Mouse (Mus musculus) urinary bladder, adult 2 months (tissue): ENCODE measurements around the gene St3gal3. TPM values are rescaled to one million over a fixed set of nuclear protein-coding genes. Genes with fewer than 3 reads are reported as not detected.

Source experiments
- DNase-seq: peaks from one replicate; pipeline ENCODE4 v3.0.0; 2022; ENCODE audit warnings: low spot score
- polyA plus RNA-seq: library from polyadenylated mRNA; depleted of rRNA; stranded (reverse); fragments of >200 nt; gene quantifications from 2 replicates; pipeline ENCODE4 v1.2.3, GENCODE M21; 2012

Gene St3gal3
- polyA plus RNA-seq, 1 experiment, result 22.8 TPM

DNA sequence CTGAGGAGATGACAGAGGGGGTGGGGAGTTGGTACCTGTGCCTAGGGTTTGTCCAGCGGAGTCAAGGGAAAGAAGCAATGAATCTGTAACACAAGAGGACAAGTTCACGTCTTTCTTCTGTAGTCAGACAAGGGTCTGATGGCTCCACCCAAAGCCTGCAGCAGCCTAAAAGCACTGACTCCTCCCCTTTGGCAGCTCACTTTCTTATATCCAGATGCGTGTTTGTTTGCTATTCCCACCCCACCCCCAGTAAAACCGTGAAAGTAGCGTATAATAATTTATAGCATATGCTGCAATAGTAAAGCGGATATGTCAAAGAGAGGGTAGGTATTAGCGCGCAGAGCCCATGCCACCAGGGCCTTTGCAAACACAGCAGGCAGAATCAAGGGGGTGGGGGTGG is 80.1 kb downstream of the St3gal3 start:
- DNase-seq, result no peak

DNA sequence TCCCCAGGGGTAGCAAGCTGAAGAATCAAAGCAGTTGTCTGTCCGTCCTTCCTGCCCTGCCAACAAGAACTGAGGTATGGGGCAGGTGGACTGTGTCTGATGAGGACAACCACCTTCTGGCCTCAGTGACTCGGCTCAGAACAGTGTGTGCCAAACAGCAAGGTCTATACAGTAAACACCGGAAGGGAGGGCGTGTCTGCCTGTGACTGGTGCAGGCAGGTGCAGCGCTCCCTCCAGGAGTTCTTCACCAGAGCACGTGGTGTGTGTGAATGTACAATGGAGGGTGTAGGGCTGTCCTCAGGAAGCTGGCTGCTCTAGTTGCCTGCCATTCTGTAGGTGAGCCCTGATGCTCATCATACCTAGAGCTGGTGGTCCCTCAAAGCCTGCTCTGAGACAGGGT is 80.8 kb downstream of the St3gal3 start:
- no peak for DNase-seq

DNA sequence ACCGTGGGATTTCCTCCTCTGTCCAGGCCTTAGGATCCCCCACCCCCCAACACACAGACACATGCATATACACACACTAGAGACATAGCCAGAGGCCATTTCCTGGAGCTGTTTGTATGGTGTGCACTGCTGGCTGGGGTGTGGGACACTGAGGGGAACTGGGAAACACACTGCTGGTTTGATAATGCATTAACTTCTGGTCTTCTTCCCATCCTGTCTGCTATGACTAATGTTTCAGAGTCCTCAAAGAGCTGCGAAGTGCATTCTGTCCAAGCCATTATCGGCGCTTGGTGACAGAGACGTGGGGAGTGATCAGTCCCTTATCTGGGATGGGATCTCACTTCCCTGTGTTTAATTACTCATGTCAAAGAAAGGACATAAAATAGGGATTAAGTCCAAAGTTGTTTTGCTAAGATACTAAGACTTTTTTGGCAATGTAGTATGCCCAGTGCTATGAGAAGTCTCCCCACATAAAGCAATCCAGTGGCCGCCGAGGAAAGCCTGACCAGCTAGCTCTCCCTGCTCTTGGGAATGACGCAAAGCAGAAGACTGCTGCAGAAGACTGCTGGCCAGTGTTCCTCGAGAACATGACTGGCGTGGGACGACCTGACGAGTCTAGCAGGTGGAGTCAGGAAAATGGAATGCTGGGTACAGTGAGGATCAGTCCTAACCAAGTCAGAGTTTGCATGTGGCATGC is 85.0 kb downstream of the St3gal3 start:
- no peak for DNase-seq

DNA sequence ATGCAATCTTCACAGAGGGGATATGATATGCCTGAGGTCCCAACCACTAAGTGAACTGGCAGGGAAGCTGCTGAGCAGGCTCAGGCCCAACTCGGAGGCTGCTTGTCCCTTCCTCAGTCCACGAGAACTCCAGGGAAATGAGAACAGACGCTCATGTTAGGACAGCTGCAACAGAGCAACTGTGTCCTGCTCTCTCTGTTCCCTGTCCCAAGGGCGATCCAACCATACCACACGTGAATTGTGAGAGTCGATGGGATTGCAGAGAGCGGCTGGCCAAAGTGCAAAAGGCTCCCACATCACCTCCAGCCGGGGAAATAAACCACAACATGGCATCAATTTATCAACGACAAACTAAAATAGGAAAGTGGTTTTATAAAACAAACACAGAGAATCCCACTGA is 90.2 kb downstream of the St3gal3 start:
- DNase-seq, result no peak

DNA sequence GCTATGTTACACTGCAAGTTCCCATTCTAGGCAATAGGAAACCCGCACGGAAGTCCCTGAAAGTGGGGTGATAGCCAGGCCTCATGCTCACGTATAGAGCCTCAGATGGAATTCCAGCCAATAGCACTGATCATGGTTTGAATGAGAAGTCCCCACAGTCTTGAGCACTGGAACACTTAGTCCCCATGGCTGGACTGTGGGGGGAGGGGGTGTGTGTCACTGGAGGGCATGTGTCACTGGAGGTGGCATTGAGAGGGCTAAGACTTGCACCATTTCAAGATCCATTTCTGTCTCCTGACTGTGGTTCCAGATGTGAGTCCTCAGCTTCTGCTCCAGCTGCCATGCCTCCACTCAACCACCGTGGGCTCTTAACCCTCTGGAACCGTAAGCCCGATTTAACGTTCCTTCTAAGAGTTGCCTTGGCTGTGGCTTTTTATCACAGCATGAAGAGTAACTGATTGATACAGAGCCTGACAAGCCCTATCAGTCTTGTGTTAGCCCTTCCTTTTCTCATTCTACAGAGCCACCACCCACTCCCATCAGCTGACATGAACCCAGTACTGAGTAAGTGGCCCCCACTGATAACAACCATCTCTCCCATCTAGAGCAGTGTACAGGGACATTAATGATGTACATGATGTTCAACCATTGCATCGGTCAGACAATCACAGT is 91.2 kb downstream of the St3gal3 start:
- DNase-seq, result no peak

DNA sequence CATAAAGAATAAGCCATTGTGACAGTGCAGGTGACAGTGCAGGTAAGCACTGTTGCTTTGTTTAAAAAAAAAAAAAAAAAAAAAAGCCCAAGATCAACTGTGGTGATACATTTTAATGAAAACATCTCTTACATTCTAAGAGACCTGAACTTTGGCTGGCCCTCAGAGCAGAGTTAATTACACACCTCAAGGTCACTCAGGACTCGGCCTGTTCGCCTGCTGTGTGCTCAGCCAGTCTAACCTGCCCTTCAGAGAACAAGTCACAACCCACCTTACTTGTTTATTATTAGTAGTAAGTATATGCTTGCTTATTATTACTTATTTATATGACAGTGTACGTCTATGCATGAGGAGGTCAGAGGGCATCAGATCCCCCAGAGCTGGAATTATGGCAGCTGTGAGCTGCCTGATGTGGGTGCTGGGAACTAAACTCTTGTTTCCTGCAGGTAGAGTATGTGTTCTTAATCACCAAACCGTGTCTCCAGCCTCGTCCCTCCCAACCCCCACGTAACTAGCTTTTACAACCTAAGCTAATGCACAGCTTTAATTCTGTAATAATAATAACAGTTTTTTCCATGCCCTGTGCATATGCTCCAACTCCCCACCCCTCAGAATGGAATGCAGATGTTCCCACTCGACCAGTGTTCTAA is 91.9 kb downstream of the St3gal3 start:
- no peak for DNase-seq

DNA sequence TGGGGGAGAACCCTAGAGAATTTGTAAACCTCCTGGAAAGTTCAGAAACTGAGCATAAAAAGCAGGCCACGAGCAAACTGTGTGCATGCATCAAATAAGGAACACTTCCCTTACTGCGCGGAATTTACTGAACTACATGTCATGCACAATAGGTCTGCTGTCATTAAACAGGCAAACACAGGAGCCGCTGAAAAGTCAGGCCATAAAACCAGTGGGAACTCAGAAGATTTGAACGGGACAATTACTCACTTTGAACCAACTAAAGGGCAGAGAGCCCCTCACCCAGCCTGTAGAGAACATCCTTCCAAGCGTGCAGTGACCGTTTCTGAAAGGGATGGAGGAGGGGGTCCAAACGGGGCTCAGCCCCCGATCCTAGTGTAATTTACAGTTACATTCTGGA is 93.6 kb downstream of the St3gal3 start:
- DNase-seq, result no peak

DNA sequence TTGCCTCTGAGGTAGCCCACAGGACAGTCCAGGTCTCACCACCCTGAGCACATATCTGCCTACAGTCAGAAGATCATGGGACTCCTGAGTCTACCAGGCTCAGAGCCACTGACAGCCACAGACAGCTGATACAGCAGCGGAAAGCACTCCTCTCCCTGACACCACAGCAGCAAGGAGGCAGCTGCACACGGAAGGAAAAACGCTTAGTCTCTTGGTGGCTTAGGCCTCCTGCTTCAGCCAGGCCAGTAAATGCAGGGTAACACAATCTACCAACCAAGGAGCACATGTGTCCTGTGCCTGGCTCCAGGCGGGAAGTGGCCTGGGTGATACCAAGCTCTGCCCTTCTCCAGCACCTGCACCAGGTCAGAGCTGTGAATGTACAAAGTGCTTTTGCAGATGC is 94.1 kb downstream of the St3gal3 start:
- no peak for DNase-seq

DNA sequence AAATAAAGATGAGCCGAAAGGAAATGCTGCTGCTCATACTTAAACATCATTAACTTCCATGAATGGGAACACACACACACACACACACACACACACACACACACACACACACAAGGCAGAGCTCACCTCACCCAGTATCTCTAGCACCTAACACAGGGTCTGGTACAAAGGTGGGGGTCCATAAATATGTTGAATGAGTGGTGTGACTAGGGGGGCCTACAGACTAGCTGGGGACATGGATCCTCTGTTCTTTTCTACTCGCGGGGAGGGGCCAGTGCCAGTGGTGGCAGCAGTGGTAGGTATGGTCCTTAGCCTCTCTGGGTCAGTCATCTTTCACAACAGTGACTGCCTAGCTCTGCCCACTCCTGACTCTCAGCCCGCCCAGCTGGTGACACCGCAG is 94.8 kb downstream of the St3gal3 start:
- no peak for DNase-seq

DNA sequence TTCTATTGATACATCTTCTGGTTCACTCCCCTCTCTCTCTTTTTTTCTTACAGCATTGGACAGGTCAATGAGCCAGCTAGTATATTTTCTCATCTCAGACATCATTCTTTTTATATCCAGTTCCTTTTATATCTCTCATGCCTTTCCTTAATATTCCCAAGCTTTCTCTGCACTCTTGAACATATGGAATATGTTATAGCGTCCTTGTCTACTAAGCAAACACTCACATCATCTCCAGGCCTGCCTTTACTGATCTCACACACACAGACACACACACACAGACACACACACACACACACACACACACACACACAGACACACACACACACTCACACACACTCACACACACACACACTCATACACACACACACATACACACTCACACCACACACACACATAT is 96.7 kb downstream of the St3gal3 start:
- no peak for DNase-seq

DNA sequence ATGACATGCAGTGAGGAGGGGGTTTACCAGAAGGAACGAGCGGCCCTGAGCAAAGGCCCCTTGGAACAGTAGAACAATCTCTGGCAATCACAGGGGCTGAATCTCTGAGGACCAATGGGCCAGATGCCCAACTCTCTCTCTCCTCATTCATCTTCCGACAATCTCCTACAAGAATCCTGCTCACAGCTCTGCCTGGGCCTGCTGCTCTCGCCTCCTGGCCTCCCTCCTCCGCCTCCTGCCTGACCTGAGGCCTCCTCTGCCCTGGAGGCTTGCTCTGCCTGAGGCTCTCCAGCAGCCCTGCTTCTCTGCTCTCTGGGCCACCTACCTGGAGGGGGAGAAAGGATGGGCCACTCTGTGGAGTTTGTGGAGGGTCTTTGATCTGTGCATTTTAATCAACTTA is 97.3 kb downstream of the St3gal3 start:
- DNase-seq, result no peak

DNA sequence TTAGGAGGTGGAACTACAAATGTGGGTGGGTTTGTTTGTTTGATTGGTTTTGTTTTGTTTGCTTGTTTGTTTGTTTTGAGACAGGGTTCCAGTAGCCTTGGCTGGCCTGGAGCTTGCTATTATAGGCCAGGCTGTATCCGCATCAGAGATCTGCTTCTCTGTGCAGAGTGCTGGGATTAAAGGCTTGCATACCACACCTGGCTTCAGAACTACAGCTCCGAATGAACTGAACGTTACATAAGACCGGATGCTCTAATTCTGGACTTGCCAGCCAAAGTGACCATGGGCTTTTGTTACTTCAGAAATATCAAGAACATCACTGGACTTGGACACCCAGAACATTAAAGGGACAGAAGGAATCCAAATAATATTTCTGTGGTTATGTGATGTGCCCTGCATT is 98.2 kb downstream of the St3gal3 start:
- DNase-seq, result no peak

DNA sequence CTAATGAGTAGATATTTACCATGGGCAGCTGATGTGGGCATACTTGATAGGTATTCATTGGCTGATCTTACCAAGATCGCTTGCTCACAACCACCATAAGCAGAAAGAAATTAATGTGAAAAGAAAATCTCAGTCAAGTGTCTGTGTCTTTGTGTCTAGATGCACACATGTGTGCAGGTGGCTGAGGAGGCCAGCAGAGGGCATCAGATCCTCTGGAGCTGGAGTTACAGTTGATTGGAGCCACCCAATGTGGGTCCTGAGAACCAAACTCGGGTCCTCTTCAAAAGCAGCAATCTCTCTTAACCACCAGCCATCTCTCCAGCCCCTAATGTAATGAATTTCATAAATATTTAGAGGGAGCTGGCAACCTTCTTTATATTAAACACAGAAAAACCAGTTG is 99.6 kb downstream of the St3gal3 start:
- DNase-seq, result no peak

DNA sequence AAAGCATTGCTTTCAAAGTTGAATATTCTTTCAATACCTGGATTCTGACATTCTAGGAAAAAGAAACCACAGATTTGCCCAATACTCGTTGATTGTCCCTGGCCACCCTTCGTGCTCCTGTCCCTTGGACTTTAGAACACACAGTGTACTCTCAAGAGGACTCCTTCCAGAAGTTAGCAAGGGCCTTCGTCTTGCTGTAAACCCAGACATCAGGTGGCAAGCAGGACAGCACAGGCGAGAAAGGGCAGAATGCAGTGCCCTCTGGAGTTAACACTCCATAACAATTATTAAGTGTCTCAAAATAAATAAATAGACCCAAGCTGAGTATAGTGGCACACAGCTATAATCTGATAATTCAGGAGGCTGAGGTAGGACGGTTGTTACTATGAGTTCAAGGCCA is 101.7 kb downstream of the St3gal3 start:
- DNase-seq, result no peak

DNA sequence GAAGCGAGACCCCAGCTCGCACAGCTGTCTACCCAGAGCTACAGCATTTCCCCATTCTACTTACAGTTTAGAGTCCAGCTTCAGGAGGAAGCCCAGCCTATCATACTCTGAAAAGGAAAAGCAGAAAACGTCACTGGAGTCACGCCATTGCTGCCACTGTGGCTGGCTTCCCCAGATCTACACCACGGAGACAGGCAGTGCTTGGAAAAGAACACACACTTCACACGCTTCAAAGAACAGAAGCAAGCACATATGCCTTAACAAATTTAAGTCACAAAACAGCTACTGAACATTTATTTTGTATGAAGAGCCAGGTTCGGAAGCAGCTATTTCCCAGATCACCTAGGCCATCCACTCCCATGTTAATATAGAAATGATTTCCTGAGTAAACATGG is 102.9 kb downstream of the St3gal3 start:
- no peak for DNase-seq

DNA sequence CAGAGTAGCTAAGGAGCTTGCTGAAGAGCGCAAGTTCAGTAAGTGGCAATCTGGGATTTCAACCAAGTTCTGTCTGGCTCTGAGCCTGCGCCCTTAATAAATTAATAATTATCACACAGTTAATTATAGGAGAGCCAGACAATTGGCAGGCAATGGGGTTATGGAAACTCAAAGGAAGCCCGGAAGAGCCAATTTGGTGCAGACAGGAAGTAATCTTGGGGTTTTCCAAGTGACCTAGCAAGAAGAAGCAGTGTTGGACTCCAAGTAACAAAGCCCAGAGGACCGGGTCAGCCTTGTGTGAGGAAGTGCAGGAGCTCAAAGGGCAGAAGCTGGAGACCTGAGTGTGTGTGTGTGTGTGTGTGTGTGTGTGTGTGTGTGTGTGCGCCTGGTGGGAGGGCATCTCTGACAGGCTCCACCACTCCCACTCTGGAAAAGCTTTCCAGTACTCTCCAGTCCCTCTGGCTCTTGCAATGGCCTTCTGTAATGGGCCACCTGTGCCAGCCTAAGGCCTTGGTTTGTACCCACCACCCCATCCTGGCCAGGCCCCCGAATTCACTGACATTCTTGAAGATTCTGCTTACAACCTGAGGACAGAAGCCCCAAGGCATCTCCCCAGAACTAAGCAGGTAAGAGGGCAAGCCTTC is 103.5 kb downstream of the St3gal3 start:
- no peak for DNase-seq

DNA sequence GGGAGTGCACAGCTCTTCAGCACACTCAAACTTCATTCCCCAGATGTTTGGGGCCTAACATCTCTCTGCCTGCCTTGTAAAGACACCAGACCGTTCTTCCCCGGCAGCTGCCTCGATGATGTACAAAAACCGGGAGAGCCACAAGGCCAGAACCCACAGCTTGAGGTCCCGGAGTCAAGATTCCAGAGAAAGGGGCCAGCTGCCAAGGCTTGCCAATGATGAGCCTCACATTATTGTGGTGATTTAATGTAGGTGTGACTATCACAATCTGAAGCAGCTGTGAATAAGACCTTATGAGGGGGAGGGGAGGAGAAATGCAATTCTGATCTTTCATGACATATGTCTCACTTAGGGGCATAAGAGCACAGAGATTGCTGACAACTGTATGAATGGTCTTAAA is 104.4 kb downstream of the St3gal3 start:
- DNase-seq, result no peak

DNA sequence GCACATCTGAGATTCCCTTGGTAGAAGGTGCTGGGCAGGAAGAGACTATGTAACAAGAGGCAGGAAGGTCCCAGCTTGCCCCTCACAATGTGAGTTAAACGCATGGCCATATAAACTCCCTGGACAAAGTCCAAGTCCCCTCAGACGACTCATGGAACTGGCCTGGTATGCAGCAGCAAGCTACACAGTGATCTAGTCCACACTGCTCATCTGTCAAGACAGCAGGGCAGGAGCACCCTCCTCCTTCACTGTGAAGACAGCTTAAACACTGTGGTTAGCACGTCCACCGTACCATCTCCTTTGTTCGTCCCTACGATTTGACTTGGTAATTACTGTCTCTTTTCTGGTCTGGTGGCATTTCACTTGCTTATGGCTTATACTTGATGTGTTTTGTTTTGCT is 104.8 kb downstream of the St3gal3 start:
- DNase-seq, result no peak

DNA sequence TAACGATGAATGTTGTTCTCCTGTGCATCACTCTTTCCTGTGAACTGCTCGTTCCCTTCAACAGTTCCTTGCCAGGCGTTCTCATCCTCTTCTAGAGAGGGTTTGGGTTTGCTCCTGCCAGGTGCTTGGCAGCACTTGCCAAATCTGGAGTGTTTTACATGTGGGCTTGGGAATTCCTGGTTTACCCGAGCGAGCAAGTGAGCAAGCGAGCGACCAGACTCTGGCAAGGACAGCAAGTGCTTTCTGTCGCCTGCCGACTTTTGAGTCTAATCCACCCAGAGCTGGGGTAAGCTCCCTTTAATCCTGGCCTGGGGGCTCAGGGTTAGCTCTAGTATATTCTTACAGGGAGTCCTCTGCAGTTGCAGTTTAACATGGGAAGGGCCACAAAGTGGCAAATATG is 105.7 kb downstream of the St3gal3 start:
- DNase-seq, result no peak

DNA sequence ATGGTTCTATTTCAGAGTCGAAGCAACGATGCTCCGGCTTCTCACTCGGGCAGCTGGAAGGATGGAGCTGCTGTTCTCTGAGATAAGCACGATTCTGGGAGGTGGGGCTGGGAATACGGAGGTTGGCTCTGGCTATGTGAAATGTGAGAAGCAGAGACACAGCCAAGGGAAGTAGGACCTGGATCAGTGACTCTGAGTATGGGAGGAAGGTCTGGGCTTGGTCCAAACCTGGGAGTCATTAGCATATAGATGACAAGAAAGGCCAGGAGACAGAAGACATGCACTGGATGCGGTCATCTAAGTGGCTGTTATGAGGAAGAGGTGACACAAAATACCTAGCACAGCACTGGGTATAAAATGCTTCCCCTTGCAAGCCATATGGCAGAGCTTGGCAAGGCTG is 108.8 kb downstream of the St3gal3 start:
- DNase-seq, result no peak

DNA sequence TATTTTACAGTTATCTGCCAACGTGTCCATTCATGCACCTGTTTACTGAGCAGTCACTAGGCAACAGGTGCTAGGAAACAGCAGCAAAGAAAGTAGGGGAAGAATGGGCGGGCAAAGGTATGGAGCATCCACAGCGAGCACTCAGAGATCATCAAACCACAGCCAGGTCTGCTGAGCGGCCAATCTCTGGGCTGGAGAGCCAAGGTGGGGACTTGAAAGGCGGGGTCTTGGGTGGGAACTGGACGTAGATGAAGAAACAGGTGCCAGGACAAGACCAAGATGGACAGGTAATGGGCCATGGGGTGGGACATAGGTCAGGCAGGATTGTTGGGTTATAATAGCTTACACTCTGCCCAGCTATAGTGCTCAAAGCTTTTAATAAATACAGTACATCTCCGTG is 109.3 kb downstream of the St3gal3 start:
- no peak for DNase-seq

DNA sequence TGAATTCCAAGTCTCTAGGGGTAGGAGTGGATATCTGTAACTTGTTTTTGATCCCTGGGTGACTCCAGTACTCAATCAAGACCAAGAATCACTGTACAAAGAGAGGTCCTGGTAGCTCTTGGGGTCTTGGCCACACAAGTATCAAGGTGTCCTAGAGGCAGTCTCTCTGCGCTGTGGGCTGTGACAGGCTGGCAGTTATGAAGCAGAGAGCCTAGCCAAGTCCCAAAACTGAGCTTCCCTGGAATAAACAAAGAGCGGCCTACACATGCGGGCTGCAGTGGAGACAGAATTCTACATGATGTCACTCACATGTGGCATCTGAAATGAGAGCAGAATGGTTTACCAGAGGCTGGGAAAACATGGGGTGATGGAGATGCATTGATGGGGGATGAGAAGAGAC is 111.9 kb downstream of the St3gal3 start:
- no peak for DNase-seq

DNA sequence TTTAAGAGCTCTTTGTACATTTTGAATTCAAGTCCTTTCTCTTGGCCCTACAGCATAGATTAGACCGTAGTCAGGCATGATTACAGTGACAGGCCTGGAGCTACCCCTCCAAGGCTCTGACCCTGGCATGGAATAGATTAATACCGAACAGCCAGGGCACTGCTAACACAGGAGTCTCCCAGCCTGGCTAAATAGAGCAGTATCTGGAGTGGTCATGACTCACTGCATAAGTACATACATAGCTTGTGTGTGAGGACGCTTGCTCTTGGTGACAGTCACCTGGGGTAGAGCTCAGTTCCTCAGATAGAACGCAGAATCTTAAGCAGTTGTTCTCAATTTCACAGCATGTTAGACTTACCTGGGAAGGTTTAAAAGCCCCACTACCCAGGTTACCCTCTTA is 112.3 kb downstream of the St3gal3 start:
- no peak for DNase-seq
